Mouse (Mus musculus) lung, postnatal 36 days (tissue): ENCODE measurements around the gene Gm11099.

Source experiments
- DNase-seq: peaks from one replicate; pipeline ENCODE4 v3.0.0; 2022; ENCODE audit warnings: mixed read lengths

Gene Gm11099

GRCm38 (mm10) chr2:58859134-58859533, at the start of gene Gm11099:
Gm11099 (plus strand) TSS chr2:58859434.
- DNase-seq = no peak

GRCm38 (mm10) chr2:58812941-58813340, 46.3 kb upstream of the Gm11099 start:
- no peak for DNase-seq

DNA sequence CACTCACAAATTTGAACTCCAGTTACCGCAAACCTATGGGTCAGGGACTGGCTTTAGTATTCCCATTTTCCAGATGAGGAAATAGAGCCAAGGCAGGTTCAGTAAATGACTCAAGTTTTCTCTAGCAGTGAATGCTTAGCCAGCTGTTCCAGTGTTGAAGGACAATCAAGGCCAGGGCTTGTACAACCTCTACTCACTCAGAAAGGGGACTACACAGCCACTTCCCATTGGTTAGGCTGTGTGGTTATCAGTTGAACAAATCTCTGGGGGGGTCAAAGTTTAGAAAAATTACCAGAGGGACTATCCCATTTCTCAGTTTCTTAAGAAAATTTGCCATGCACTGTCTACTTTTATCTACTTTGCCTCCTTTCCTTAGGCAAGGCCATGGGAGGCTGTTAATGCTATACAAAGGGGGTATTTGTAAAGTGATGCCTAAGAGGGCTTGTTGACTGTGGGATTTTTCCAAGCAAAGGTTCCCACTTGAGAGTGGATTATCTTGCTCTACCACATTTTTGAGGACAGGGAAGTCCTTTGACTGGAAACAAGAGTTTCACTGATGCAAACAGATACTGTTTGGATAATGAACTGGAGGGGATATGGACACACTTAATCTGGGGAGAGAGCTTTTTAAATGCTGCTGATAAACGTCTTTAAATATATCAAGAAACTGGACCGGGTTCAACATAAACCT, 30.2 kb upstream of the Gm11099 start:
- DNase-seq = peak; percentile 82

- peak; percentile 80 for DNase-seq
These were observed 29.1 kb upstream of the Gm11099 start for GRCm38 (mm10) chr2:58829981-58830742.

- no peak for DNase-seq
These were observed 26.8 kb upstream of the Gm11099 start for GRCm38 (mm10) chr2:58832253-58832980.

DNA sequence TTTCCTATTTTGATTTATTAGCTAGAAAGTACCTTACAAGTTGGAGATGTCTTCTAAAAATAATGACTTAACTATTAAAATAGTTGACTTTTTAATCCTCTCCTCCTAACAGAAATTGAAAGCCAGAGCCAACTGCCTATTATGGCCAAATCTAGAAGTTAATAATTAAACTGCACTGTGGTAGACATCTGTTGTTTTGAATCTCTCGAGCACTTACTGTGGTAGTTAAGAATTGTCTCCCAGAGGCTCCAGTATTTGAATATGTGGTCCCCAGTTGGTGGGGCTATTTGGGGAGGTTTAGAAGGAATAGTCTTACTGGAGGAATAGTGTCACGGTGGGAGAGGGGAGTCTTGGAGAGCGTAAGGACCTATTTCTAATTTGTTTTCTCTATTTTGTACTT, 18.2 kb upstream of the Gm11099 start:
- no peak for DNase-seq

DNA sequence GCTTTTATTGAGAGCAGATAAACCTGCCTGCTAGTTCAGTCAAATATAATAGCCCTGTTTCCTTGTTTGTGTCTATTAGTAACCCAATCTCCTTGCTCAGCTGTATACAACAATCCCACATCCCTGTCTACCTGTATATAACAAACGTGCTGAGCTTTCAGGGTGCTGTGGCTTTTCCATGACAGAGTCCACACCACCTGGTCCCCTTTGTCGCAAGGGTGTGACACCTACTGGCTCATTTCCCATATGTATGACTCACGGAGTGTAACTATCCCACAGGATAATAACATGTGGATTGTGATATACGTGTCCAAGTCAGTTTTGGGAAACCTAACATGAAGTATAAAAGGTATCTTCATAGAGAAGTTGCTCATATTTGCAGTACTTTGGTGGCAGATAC, 16.8 kb upstream of the Gm11099 start:
- DNase-seq = no peak

- no peak for DNase-seq
These were observed 14.7 kb upstream of the Gm11099 start for GRCm38 (mm10) chr2:58844499-58844898.

DNA sequence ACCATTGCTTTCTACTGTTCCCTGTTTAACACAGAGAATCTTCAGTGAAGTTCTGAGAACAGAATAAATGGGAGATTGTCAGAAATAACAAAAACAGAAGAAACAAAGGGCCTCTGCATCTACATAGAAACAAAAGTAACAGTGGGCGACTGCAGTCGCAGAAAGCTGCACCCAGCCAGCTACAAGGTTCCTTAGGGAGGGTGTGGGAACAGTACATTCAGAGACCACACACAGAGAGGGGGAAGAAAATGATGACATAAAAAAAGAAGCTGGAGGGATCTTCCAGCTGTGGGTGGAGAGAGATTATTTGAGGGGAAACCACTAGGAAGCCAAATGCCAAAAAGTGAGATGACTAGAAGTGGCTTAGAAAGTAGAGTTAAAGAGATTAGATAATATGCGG, 20.6 kb downstream of the Gm11099 start:
- DNase-seq = no peak

DNA sequence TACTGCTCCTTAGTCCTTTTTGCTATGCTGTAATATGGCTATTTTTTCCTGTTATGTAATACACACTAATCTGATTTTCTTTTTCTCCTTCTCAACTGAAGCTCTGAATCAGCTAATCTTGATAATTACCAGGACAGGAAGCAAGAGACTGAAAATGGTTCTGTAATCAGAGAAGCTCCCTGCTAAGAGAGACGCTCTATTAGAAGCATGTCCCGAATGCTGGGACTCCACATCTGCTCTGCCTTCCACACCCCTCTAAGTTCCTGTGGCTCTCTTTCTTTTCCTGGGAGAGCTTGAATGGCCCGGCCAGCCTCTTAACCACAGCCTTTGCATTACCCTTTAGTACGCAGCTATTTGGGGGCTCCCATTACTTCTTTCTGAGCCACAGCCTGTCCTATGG, 45.8 kb downstream of the Gm11099 start:
- no peak for DNase-seq

GRCm38 (mm10) chr2:58906814-58907516, 47.7 kb downstream of the Gm11099 start:
- peak; percentile 6 for DNase-seq

- peak; percentile 8 for DNase-seq
These were observed 53.1 kb downstream of the Gm11099 start for GRCm38 (mm10) chr2:58912339-58912738.

GRCm38 (mm10) chr2:58918351-58918750, 59.1 kb downstream of the Gm11099 start:
- DNase-seq = no peak

GRCm38 (mm10) chr2:58925551-58925950, 66.3 kb downstream of the Gm11099 start:
- DNase-seq = no peak

DNA sequence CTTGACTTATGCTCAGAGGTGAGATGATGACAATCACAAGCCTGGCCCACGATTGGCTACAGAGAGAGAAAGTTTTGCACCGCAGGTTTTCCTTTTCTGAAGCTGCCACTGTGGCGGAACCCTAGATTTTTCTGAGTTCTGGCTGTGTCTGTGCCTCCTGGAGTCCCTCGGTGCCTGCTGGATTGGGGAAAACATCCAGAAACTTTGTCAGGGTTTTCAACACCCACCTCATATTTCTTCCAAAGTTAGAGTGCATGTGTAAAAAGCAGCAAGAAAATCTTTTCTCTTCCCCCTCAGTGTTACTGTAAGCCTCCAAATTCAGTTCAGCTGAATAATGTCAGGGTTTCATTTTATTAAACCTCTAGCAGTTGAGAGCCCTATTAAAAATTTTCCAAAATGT, 82.1 kb downstream of the Gm11099 start:
- no peak for DNase-seq

GRCm38 (mm10) chr2:58948796-58949195, 89.6 kb downstream of the Gm11099 start:
- no peak for DNase-seq

- no peak for DNase-seq
These were observed 92.9 kb downstream of the Gm11099 start for GRCm38 (mm10) chr2:58952101-58952500.

DNA sequence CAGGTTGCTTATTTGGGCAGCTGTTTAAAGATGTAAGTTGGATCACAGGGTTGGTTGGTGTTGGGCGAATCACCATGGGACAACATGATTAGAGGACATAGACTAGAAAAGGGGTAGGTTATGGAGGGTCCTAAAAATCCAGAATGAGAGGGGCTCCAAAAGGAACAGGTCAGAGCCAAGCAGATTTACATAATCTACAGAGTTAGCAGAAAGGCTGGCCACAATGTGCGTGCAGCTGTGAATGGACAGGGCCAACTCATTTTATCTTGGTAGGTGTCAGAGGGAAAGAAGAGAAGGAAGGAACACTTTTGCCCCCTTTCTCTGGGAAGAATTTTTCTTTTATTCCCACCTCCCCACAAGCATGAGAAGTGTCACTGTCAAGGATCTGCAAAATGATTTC, 97.1 kb downstream of the Gm11099 start:
- no peak for DNase-seq

GRCm38 (mm10) chr2:58956770-58957300, 97.6 kb downstream of the Gm11099 start:
- DNase-seq = no peak
